Mouse (Mus musculus) spleen, adult 2 months (tissue): ENCODE results near the gene Dhx32. TPM values are rescaled to one million over a fixed set of nuclear protein-coding genes. Genes with fewer than 3 reads are reported as not detected.

Experiments
- DNase-seq, 2 experiments: peaks; one replicate each; pipeline versions ENCODE4 v3.0.0 to v3.0.0-alpha.2; 2012 to 2021; ENCODE audit warnings: low spot score in 2 of 2, low read depth in 1 of 2
- H3K27ac ChIP-seq: fragments of 200-500 bp; 2 replicates; pipeline ENCODE4 v1.5.1; 2012; ENCODE audit warnings: low read length, inconsistent platforms; ENCODE audit not compliant: insufficient read depth
- H3K27me3 ChIP-seq: fragments of 200-500 bp; 2 replicates; pipeline ENCODE4 v1.6.1; 2012; ENCODE audit warnings: mild to moderate bottlenecking, moderate library complexity, low read length, inconsistent platforms; ENCODE audit not compliant: control insufficient read depth, insufficient read depth
- H3K36me3 ChIP-seq: fragments of 200-500 bp; 2 replicates; pipeline ENCODE4 v1.6.1; 2012; ENCODE audit warnings: mild to moderate bottlenecking, low read length, inconsistent platforms; ENCODE audit not compliant: control insufficient read depth, insufficient read depth
- H3K4me1 ChIP-seq: fragments of 200-500 bp; 2 replicates; pipeline ENCODE4 v1.6.1; 2011; ENCODE audit warnings: inconsistent platforms; ENCODE audit not compliant: control insufficient read depth, insufficient read depth, insufficient read length
- H3K4me3 ChIP-seq: fragments of 200-500 bp; 2 replicates; pipeline ENCODE4 v1.5.1; 2011; ENCODE audit warnings: mild to moderate bottlenecking, inconsistent platforms; ENCODE audit not compliant: insufficient read depth, insufficient read length; ENCODE audit errors: extremely low read depth
- CTCF ChIP-seq: fragments of 200-500 bp; IDR thresholded peaks from 2 replicates; pipeline ENCODE4 v1.5.1; 2011; ENCODE audit warnings: mild to moderate bottlenecking, inconsistent platforms; ENCODE audit not compliant: insufficient read depth, insufficient read length, insufficient replicate concordance; ENCODE audit errors: extremely low read depth
- POLR2A ChIP-seq: fragments of 200-500 bp; IDR thresholded peaks from 2 replicates; pipeline ENCODE4 v1.6.1; 2011; ENCODE audit warnings: low read depth, low read length, inconsistent platforms
- whole genome bisulfite sequencing: fragments of 180-500 bp; shearing (Covaris S2); methylation state at CpG from one replicate; pipeline ENCODE4 v1.1.7; 2018; 5-methylcytosine and 5-hydroxymethylcytosine counted together
- polyA plus RNA-seq: library from polyadenylated mRNA; depleted of rRNA; stranded (reverse); fragments of >200 nt; gene quantifications from 2 replicates; pipeline ENCODE4 v1.2.3, GENCODE M21; 2012

The Dhx32 gene
- polyA plus RNA-seq, 1 experiment: 7.5 TPM

GRCm38 (mm10) chr7:133759611-133760353 lies 22.7 kb downstream of the Dhx32 start:
- Histone ChIP-seq H3K27me3 (no peaks in the 10 kb centered on the region), H3K4me3 (no peak overlapping the region), H3K36me3 (peaks cover 8% of the 10 kb centered on the region), H3K4me1 (no peaks in the 10 kb centered on the region), H3K27ac (no peak overlapping the region)
- DNase-seq: no peak
- WGBS: 89% methylated on average over 27 of the region's 27 CpGs
- TF ChIP-seq POLR2A (no peak), CTCF (no peak)

- H3K4me1 ChIP-seq: no peaks in the 10 kb centered on the region
- WGBS: 95% methylated on average over 5 of the region's 5 CpGs
- no peak overlapping the region for H3K27ac ChIP-seq
- H3K27me3 ChIP-seq: no peaks in the 10 kb centered on the region
- H3K36me3 ChIP-seq: peaks cover 10% of the 10 kb centered on the region
- TF ChIP-seq CTCF (no peak), POLR2A (no peak)
- H3K4me3 ChIP-seq: no peak overlapping the region
- DNase-seq: no peak
Measured at GRCm38 (mm10) chr7:133758716-133759115, 23.8 kb downstream of the Dhx32 start.

- 81% methylated on average over 5 of the region's 5 CpGs for WGBS
- TF ChIP-seq CTCF (no peak), POLR2A (no peak)
- Histone ChIP-seq H3K4me3 (no peak overlapping the region), H3K4me1 (no peaks in the 10 kb centered on the region), H3K27me3 (no peaks in the 10 kb centered on the region), H3K27ac (no peak overlapping the region), H3K36me3 (peaks cover 10% of the 10 kb centered on the region)
- DNase-seq: no peak
Measured at GRCm38 (mm10) chr7:133757961-133758455, 24.5 kb downstream of the Dhx32 start.

GRCm38 (mm10) chr7:133751163-133751562 lies 31.4 kb downstream of the Dhx32 start:
- no peak for DNase-seq
- 85% methylated on average over 5 of the region's 5 CpGs for WGBS
- TF ChIP-seq POLR2A (no peak), CTCF (no peak)
- Histone ChIP-seq H3K4me1 (no peaks in the 10 kb centered on the region), H3K36me3 (peaks cover 4% of the 10 kb centered on the region; the same call in 1 of the 2 replicates), H3K4me3 (no peak overlapping the region), H3K27me3 (no peaks in the 10 kb centered on the region), H3K27ac (no peak overlapping the region)

GRCm38 (mm10) chr7:133750666-133751065 lies 31.9 kb downstream of the Dhx32 start:
- Histone ChIP-seq H3K36me3 (peaks cover 4% of the 10 kb centered on the region; the same call in 1 of the 2 replicates), H3K4me1 (no peaks in the 10 kb centered on the region)

GRCm38 (mm10) chr7:133748753-133749152 lies 33.8 kb downstream of the Dhx32 start:
- WGBS: 96% methylated on average over 14 of the region's 14 CpGs
- Histone ChIP-seq H3K36me3 (peaks cover 2% of the 10 kb centered on the region; the same call in 1 of the 2 replicates), H3K27ac (no peak overlapping the region), H3K4me1 (no peaks in the 10 kb centered on the region; the same call in 1 of the 2 replicates), H3K4me3 (no peak overlapping the region), H3K27me3 (no peaks in the 10 kb centered on the region)
- TF ChIP-seq CTCF (no peak), POLR2A (no peak)
- DNase-seq: no peak

More at GRCm38 (mm10) chr7:133750666-133751065, 31.9 kb downstream of the Dhx32 start:
- no peak overlapping the region for H3K4me3 ChIP-seq
- no peaks in the 10 kb centered on the region for H3K27me3 ChIP-seq
- 77% methylated on average over 5 of the region's 5 CpGs for WGBS
- TF ChIP-seq POLR2A (no peak), CTCF (no peak)
- no peak for DNase-seq
- H3K27ac ChIP-seq: no peak overlapping the region

- H3K36me3 ChIP-seq: peaks cover 2% of the 10 kb centered on the region
- TF ChIP-seq CTCF (no peak), POLR2A (no peak)
- no peak for DNase-seq
- H3K4me3 ChIP-seq: no peak overlapping the region
- WGBS: 90% methylated on average over 8 of the region's 8 CpGs
- H3K4me1 ChIP-seq: no peaks in the 10 kb centered on the region; the same call in 1 of the 2 replicates
- no peak overlapping the region for H3K27ac ChIP-seq
- no peaks in the 10 kb centered on the region for H3K27me3 ChIP-seq
Measured at GRCm38 (mm10) chr7:133747372-133747771, 35.2 kb downstream of the Dhx32 start.
